ENCODE assay signal across 7 mouse cellular contexts in the genomic region with DNA sequence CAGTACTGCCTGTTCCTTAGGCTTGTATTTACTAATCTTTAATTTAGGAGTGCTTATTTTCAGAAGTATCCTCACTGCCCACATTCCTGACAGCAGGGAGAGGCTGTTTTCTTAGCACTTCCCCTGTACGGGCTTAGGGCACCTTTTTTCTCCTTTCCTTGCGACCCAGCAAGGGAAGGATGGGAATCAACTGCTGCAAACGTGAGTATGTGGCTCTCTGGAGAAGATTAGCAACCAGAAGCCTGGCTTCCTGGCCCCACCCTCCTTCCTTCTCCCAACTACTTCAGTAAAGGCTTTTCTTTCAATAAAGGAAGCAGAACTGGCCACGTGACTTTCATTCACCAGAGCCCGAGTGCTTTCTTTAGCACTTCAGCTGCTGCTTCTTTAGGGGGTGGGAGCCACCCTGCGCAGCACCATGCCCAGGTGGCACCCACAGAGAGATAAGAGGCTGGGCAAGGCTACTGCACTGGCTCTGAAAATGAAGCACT. TPM values are rescaled to one million over a fixed set of nuclear protein-coding genes. Genes with fewer than 3 reads are reported as not detected.
DNase-seq lines count a peak whose midpoint lies in the region; ATAC-seq and TF ChIP-seq lines count a peak whose summit lies in the region.

No protein-coding gene starts in this region.

- TF ChIP-seq CTCF in MEL (IDR thresholded peaks at IDR 0.05 in 2 of 3, conservative IDR thresholded peaks at IDR 0.05 in 1 of 3; ENCODE audit: control insufficient read depth in 1 of 3, insufficient read depth in 1 of 3, low read depth in 2 of 3, low read length in 3 of 3, poor library complexity in 1 of 3, severe bottlenecking in 1 of 3) = no peak
- no peak for TF ChIP-seq CTCF in intestine, postnatal 0 days (IDR thresholded peaks at IDR 0.05; ENCODE audit: low read depth)
- no peak for TF ChIP-seq CTCF in stomach, postnatal 0 days (IDR thresholded peaks at IDR 0.05; ENCODE audit: low read depth)

- H3K27ac ChIP-seq in MEL (ENCODE audit: control insufficient read depth, low read depth, low read length) = peak overlapping the region; percentile 79
- H3K27ac ChIP-seq in forebrain, embryonic 14.5 days (ENCODE audit: low read depth, low read length) = no peak overlapping the region
- no peak overlapping the region for H3K27ac ChIP-seq in intestine, postnatal 0 days (ENCODE audit: low read depth, low read length)
- H3K27ac ChIP-seq in stomach, postnatal 0 days (replicated peaks) = peak overlapping the region; percentile 56; the same call in 1 of the 2 replicates

- peak in 1 of 2 experiments; percentile 43; a peak in 1 of 4 replicates for TF ChIP-seq POLR2A in MEL (IDR thresholded peaks at IDR 0.05; ENCODE audit: control insufficient read depth in 1 of 2, insufficient read depth in 1 of 2, low read depth in 1 of 2, low read length in 2 of 2, poor library complexity in 1 of 2)

- peak in 1 of 2 experiments; percentile 31; a peak in 1 of 4 replicates for TF ChIP-seq EP300 in MEL (IDR thresholded peaks at IDR 0.05; ENCODE audit: low read depth in 1 of 2, low read length in 2 of 2)
- no peak for TF ChIP-seq EP300 in stomach, postnatal 0 days (optimal IDR thresholded peaks at IDR 0.05)

- H3K79me2 ChIP-seq in MEL (ENCODE audit: control insufficient read depth, insufficient read depth, low read length, poor library complexity) = peaks cover 84% of the 10 kb centered on the region

- no peaks in the 10 kb centered on the region for H3K27me3 ChIP-seq in MEL (ENCODE audit: control insufficient read depth in 1 of 2, insufficient read depth in 2 of 2, low read length in 2 of 2)
- H3K27me3 ChIP-seq in forebrain, embryonic 14.5 days (replicated peaks; ENCODE audit: control insufficient read depth, insufficient read depth, low read length) = no peaks in the 10 kb centered on the region
- no peaks in the 10 kb centered on the region for H3K27me3 ChIP-seq in intestine, postnatal 0 days (replicated peaks; ENCODE audit: control insufficient read depth, insufficient read depth, low read length)
- H3K27me3 ChIP-seq in stomach, postnatal 0 days (ENCODE audit: control insufficient read depth, insufficient read depth, low read length) = no peaks in the 10 kb centered on the region

- 1% methylated on average over 6 of the region's 6 CpGs for WGBS in forebrain, embryonic 14.5 days
- 2% methylated on average over 6 of the region's 6 CpGs for WGBS in intestine, postnatal 0 days
- 4% methylated on average over 6 of the region's 6 CpGs for WGBS in stomach, postnatal 0 days

- TF ChIP-seq RAD21 in MEL (IDR thresholded peaks at IDR 0.05; ENCODE audit: low read depth, low read length) = no peak

- peak; percentile 53 to 54 for DNase-seq in B cell, adult 2 months
- DNase-seq in MEL (ENCODE audit: low read depth, low spot score) = peak; percentile 83
- DNase-seq in forebrain, embryonic 14.5 days (ENCODE audit: low spot score) = peak; percentile 73
- peak; percentile 51 to 70 for DNase-seq in lung, postnatal 4 days
- DNase-seq in stomach, postnatal 0 days (ENCODE audit: low spot score) = peak; percentile 64
- no peak for DNase-seq in layer of hippocampus, adult 11-12 months (ENCODE audit: low spot score)

- H3K4me1 ChIP-seq in MEL (ENCODE audit: control insufficient read depth in 1 of 2, insufficient read depth in 2 of 2, low read length in 2 of 2) = peaks cover 35 to 60% of the 10 kb centered on the region in 2 experiments
- peaks cover 69% of the 10 kb centered on the region for H3K4me1 ChIP-seq in forebrain, embryonic 14.5 days (ENCODE audit: control insufficient read depth, insufficient read depth, low read length)
- peaks cover 17% of the 10 kb centered on the region; the same call in 1 of the 2 replicates for H3K4me1 ChIP-seq in intestine, postnatal 0 days (replicated peaks; ENCODE audit: control insufficient read depth, insufficient read depth, low read length)
- H3K4me1 ChIP-seq in stomach, postnatal 0 days (replicated peaks; ENCODE audit: control insufficient read depth, insufficient read depth) = peaks cover 21% of the 10 kb centered on the region

- H3K4me2 ChIP-seq in forebrain, embryonic 14.5 days (ENCODE audit: low read length) = peak overlapping the region; percentile 93
- H3K4me2 ChIP-seq in intestine, postnatal 0 days (replicated peaks; ENCODE audit: low read depth) = peak overlapping the region; percentile 96
- H3K4me2 ChIP-seq in stomach, postnatal 0 days (replicated peaks; ENCODE audit: low read depth) = peak overlapping the region; percentile 94

- ATAC-seq in forebrain, embryonic 14.5 days = peak; percentile 49
- ATAC-seq in intestine, postnatal 0 days = 0 out of 2 replicates have a peak, but pooled peaks have one; percentile 6
- ATAC-seq in stomach, postnatal 0 days (ENCODE audit: low FRiP score, low TSS enrichment) = peak; percentile 22

- H3K4me3 ChIP-seq in MEL (ENCODE audit: control insufficient read depth in 1 of 2, insufficient read depth in 1 of 2, low read depth in 2 of 2, low read length in 2 of 2) = peak overlapping the region; percentile 18 to 46
- H3K4me3 ChIP-seq in forebrain, embryonic 14.5 days (ENCODE audit: low read depth, low read length) = peak overlapping the region; percentile 75
- peak overlapping the region; percentile 89; the same call in 1 of the 2 replicates for H3K4me3 ChIP-seq in intestine, postnatal 0 days (ENCODE audit: low read depth, low read length)
- H3K4me3 ChIP-seq in stomach, postnatal 0 days (ENCODE audit: low read depth, low read length) = peak overlapping the region; percentile 14; the same call in 1 of the 2 replicates

- peak overlapping the region; percentile 55 for H3K9ac ChIP-seq in MEL (ENCODE audit: control insufficient read depth, low read depth, low read length, poor library complexity, severe bottlenecking)
- H3K9ac ChIP-seq in forebrain, embryonic 14.5 days (ENCODE audit: low read length) = peak overlapping the region; percentile 42
- no peak overlapping the region for H3K9ac ChIP-seq in intestine, postnatal 0 days (ENCODE audit: low read depth, low read length)
- no peak overlapping the region for H3K9ac ChIP-seq in stomach, postnatal 0 days (ENCODE audit: low read length)

- no peaks in the 10 kb centered on the region for H3K9me3 ChIP-seq in MEL (replicated peaks; ENCODE audit: insufficient read depth, low read length)
- no peaks in the 10 kb centered on the region for H3K9me3 ChIP-seq in forebrain, embryonic 14.5 days (replicated peaks; ENCODE audit: control insufficient read depth, low read length)
- no peaks in the 10 kb centered on the region for H3K9me3 ChIP-seq in intestine, postnatal 0 days (ENCODE audit: control insufficient read depth)
- H3K9me3 ChIP-seq in stomach, postnatal 0 days (ENCODE audit: control insufficient read depth, low read length) = no peaks in the 10 kb centered on the region

- peaks cover 0 to 53% of the 10 kb centered on the region in 2 experiments; a peak in 2 of 4 replicates for H3K36me3 ChIP-seq in MEL (ENCODE audit: control insufficient read depth in 1 of 2, insufficient read depth in 2 of 2, low read length in 2 of 2)
- H3K36me3 ChIP-seq in forebrain, embryonic 14.5 days (ENCODE audit: control insufficient read depth, insufficient read depth, low read length) = peaks cover 16% of the 10 kb centered on the region; the same call in 1 of the 2 replicates
- H3K36me3 ChIP-seq in intestine, postnatal 0 days (ENCODE audit: control insufficient read depth, insufficient read depth) = peaks cover 39% of the 10 kb centered on the region
- H3K36me3 ChIP-seq in stomach, postnatal 0 days (ENCODE audit: control insufficient read depth, insufficient read depth, low read length) = peaks cover 7% of the 10 kb centered on the region

TF ChIP-seq in MEL, 35 proteins besides CTCF, POLR2A, EP300 and RAD21 (continues in another document):
- TF ChIP-seq BHLHE40 (IDR thresholded peaks at IDR 0.05; ENCODE audit: borderline replicate concordance, low read depth, low read length) (peak; percentile 93), RCOR1 (IDR thresholded peaks at IDR 0.05; ENCODE audit: low read depth, low read length) (peak; percentile 31; the same call in 1 of the 2 replicates), ETS1 (IDR thresholded peaks at IDR 0.05; ENCODE audit: low read depth, low read length) (peak; percentile 74), MAFK (IDR thresholded peaks at IDR 0.05; ENCODE audit: borderline replicate concordance, low read depth, low read length) (no peak), TCF12 (IDR thresholded peaks at IDR 0.05; ENCODE audit: low read depth, low read length) (0 out of 2 replicates have a peak, but pooled peaks have one; percentile 24), POLR2AphosphoS5 (IDR thresholded peaks at IDR 0.05; ENCODE audit: borderline replicate concordance, low read depth, low read length) (no peak), MAX (IDR thresholded peaks at IDR 0.05; ENCODE audit: low read length) (peak; percentile 93), MXI1 (IDR thresholded peaks at IDR 0.05; ENCODE audit: low read depth, low read length) (peak; percentile 79), MAZ (IDR thresholded peaks at IDR 0.05; ENCODE audit: low read depth, low read length) (0 out of 2 replicates have a peak, but pooled peaks have one; percentile 56), ZKSCAN1 (IDR thresholded peaks at IDR 0.05; ENCODE audit: low read depth, low read length) (no peak), ELF1 (IDR thresholded peaks at IDR 0.05; ENCODE audit: low read depth, low read length) (peak; percentile 30; the same call in 1 of the 2 replicates), USF1 (IDR thresholded peaks at IDR 0.05; ENCODE audit: low read depth, low read length) (peak; percentile 98), ZC3H11A (IDR thresholded peaks at IDR 0.05; ENCODE audit: low read depth, low read length) (no peak), HCFC1 (IDR thresholded peaks at IDR 0.05; ENCODE audit: low read depth, low read length) (0 out of 2 replicates have a peak, but pooled peaks have one; percentile 33), NRF1 (IDR thresholded peaks at IDR 0.05; ENCODE audit: insufficient read depth, low read depth, low read length, poor library complexity, severe bottlenecking) (peak; percentile 44; the same call in 1 of the 2 replicates), NELFE (IDR thresholded peaks at IDR 0.05; ENCODE audit: low read depth, low read length) (no peak), TBP (IDR thresholded peaks at IDR 0.05; ENCODE audit: low read depth, low read length) (peak; percentile 44; the same call in 1 of the 2 replicates), GATA1 (IDR thresholded peaks at IDR 0.05; ENCODE audit: low read depth, low read length) (peak; percentile 41)

RNA-seq across cellular contexts. Expression of a gene that starts 7.2 kb away (rescaled TPM):
- 12.4 and 16.4 TPM in 2 replicates for total RNA-seq in MEL (2012; rRNA removed)
- polyA plus RNA-seq in MEL (2012; ENCODE audit: insufficient read depth in 1 of 2, insufficient read length in 2 of 2, low read depth in 1 of 2, low replicate concordance in 2 of 2, missing spikeins in 1 of 2) = 10 to 100 TPM in 1 of 2 experiments, not detected in 1; 23.1 TPM
- polyA plus RNA-seq in forebrain, embryonic 14.5 days (2014; fragmentation: Nextera tagmentation; extraction: Ambion mirVana) = 3.9 and 4.0 TPM in 2 replicates
- polyA plus RNA-seq in intestine, postnatal 0 days (2015; fragmentation: Nextera tagmentation; extraction: Ambion mirVana) = 6.0 and 7.7 TPM in 2 replicates
- 3.3 and 3.9 TPM in 2 replicates for polyA plus RNA-seq in stomach, postnatal 0 days (2015; fragmentation: Nextera tagmentation; extraction: Ambion mirVana)

Comparison
In these comparisons a context has a peak if more than half of its experiments do, and no peak if none do; other contexts are left out.
1. H3K27ac ChIP-seq: peak in MEL (single experiment) and stomach, postnatal 0 days (single experiment); none in forebrain, embryonic 14.5 days (single experiment) and intestine, postnatal 0 days (single experiment).
2. H3K4me3 ChIP-seq: peak in every context shown above with its lines; median percentile 89 in intestine, postnatal 0 days; 75 in forebrain, embryonic 14.5 days; 32 in MEL; 14 in stomach, postnatal 0 days.
3. H3K9ac ChIP-seq: peak in MEL (single experiment) and forebrain, embryonic 14.5 days (single experiment); none in intestine, postnatal 0 days (single experiment) and stomach, postnatal 0 days (single experiment).
4. Peak in every context shown above with its lines, with median percentiles within 50 percentile points of each other: ATAC-seq and H3K4me2 ChIP-seq.